Mouse (Mus musculus) forebrain, embryonic 13.5 days (tissue): ENCODE measurements around the gene Wdr11. TPM values are rescaled to one million over a fixed set of nuclear protein-coding genes. Genes with fewer than 3 reads are reported as not detected.

Experiments used
- ATAC-seq: fragments of 200-750 bp; cut with Nextera tagmentation; 2 replicates; pipeline ENCODE4 v1.8.0; 2017
- H3K27ac ChIP-seq: fragments of 300-500 bp; sonication (generic); 2 replicates; pipeline ENCODE4 v1.5.1; 2015; ENCODE audit warnings: inconsistent platforms, mild to moderate bottlenecking, moderate library complexity
- H3K27me3 ChIP-seq: fragments of 300-500 bp; sonication (generic); 2 replicates; pipeline ENCODE4 v1.6.1; 2015; ENCODE audit warnings: mild to moderate bottlenecking, inconsistent platforms
- H3K36me3 ChIP-seq: fragments of 300-500 bp; sonication (generic); 2 replicates; pipeline ENCODE4 v1.6.1; 2015; ENCODE audit warnings: mild to moderate bottlenecking, inconsistent platforms; ENCODE audit not compliant: poor library complexity, severe bottlenecking
- H3K4me1 ChIP-seq: fragments of 300-500 bp; sonication (generic); 2 replicates; pipeline ENCODE4 v1.6.1; 2015; ENCODE audit warnings: inconsistent platforms
- H3K4me2 ChIP-seq: fragments of 300-500 bp; sonication (generic); 2 replicates; pipeline ENCODE4 v1.6.1; 2015; ENCODE audit warnings: inconsistent platforms, mild to moderate bottlenecking, moderate library complexity
- H3K4me3 ChIP-seq: fragments of 300-500 bp; sonication (generic); 2 replicates; pipeline ENCODE4 v1.5.1; 2015; ENCODE audit warnings: mild to moderate bottlenecking, inconsistent platforms
- H3K9ac ChIP-seq: fragments of 300-500 bp; sonication (generic); 2 replicates; pipeline ENCODE4 v1.6.1; 2015; ENCODE audit warnings: mild to moderate bottlenecking, inconsistent platforms
- H3K9me3 ChIP-seq: fragments of 300-500 bp; sonication (generic); replicated peaks from 2 replicates; pipeline ENCODE4 v1.6.1; 2016; ENCODE audit warnings: inconsistent platforms
- WGBS: fragments of 180-500 bp; shearing (Covaris S2); methylation state at CpG from one replicate; pipeline ENCODE4 v1.1.7; 2015; 5-methylcytosine and 5-hydroxymethylcytosine counted together
- polyA plus RNA-seq: library from polyadenylated mRNA; unstranded; fragments of >200 nt; fragmentation: Nextera tagmentation; extraction: Ambion mirVana; gene quantifications from 2 replicates; pipeline ENCODE4 v1.2.1, GENCODE M21; 2015

The Wdr11 gene
- polyA plus RNA-seq, 1 experiment from 2014 or later = 30.6 TPM

GRCm38 (mm10) chr7:129654923-129655322 lies 63.3 kb downstream of the Wdr11 start:
- Histone ChIP-seq H3K4me3 (no peak overlapping the region), H3K27ac (peak overlapping the region; percentile 65), H3K36me3 (no peaks in the 10 kb centered on the region), H3K9me3 (no peaks in the 10 kb centered on the region), H3K27me3 (peaks cover 18% of the 10 kb centered on the region; the same call in 1 of the 2 replicates), H3K4me1 (peaks cover 65% of the 10 kb centered on the region), H3K4me2 (peak overlapping the region; percentile 32; the same call in 1 of the 2 replicates), H3K9ac (no peak overlapping the region)
- 0 out of 2 replicates have a peak, but pooled peaks have one; percentile 34 for ATAC-seq
- 4% methylated on average over 12 of the region's 12 CpGs for WGBS

- 26% methylated on average over 14 of the region's 14 CpGs for WGBS
- no peaks in the 10 kb centered on the region for H3K9me3 ChIP-seq
- no peak overlapping the region for H3K4me2 ChIP-seq
- no peak overlapping the region; the same call in 1 of the 2 replicates for H3K27ac ChIP-seq
- no peak overlapping the region for H3K4me3 ChIP-seq
- peaks cover 64% of the 10 kb centered on the region for H3K4me1 ChIP-seq
- H3K9ac ChIP-seq = no peak overlapping the region
- peaks cover 18% of the 10 kb centered on the region; the same call in 1 of the 2 replicates for H3K27me3 ChIP-seq
- no peak for ATAC-seq
- no peaks in the 10 kb centered on the region for H3K36me3 ChIP-seq
Observed at GRCm38 (mm10) chr7:129655604-129656226, 64.1 kb downstream of the Wdr11 start.

- Histone ChIP-seq H3K4me3 (no peak overlapping the region), H3K4me1 (peaks cover 53% of the 10 kb centered on the region), H3K36me3 (no peaks in the 10 kb centered on the region), H3K4me2 (no peak overlapping the region), H3K27me3 (peaks cover 11% of the 10 kb centered on the region; the same call in 1 of the 2 replicates), H3K9ac (no peak overlapping the region), H3K27ac (no peak overlapping the region), H3K9me3 (no peaks in the 10 kb centered on the region)
- no peak for ATAC-seq
- 83% methylated on average over 8 of the region's 8 CpGs for WGBS
Observed at GRCm38 (mm10) chr7:129657867-129658266, 66.2 kb downstream of the Wdr11 start.

- no peak overlapping the region for H3K9ac ChIP-seq
- no peak overlapping the region for H3K27ac ChIP-seq
- ATAC-seq = no peak
- H3K9me3 ChIP-seq = no peaks in the 10 kb centered on the region
- H3K4me3 ChIP-seq = no peak overlapping the region
- WGBS = 89% methylated on average over 8 of the region's 8 CpGs
- peaks cover 15% of the 10 kb centered on the region; the same call in 1 of the 2 replicates for H3K27me3 ChIP-seq
- H3K36me3 ChIP-seq = no peaks in the 10 kb centered on the region
- H3K4me2 ChIP-seq = no peak overlapping the region
- H3K4me1 ChIP-seq = peaks cover 46% of the 10 kb centered on the region
Observed at GRCm38 (mm10) chr7:129659755-129660154, 68.1 kb downstream of the Wdr11 start.

DNA sequence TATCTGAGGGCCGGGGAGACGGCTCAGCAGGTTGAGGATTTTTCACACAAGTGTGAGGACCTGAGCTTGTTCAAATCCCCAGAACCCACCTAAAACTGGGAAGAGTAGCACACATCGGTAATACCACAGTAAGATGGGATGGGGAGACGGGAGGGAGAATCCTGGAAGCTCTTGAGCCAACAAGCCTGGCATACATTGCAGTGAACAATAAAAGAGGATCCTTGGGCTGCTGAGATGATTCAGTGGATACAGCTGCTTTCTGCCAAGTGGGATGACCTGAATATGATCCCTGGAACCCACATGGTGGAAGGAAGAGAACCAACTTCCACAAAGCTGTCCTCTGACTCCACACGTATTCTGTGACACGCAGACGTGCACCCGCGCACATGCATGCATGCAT lies 68.9 kb downstream of the Wdr11 start:
- H3K9me3 ChIP-seq = no peaks in the 10 kb centered on the region
- no peak overlapping the region for H3K4me3 ChIP-seq
- H3K9ac ChIP-seq = no peak overlapping the region
- peaks cover 20% of the 10 kb centered on the region; the same call in 1 of the 2 replicates for H3K27me3 ChIP-seq
- WGBS = 85% methylated on average over 9 of the region's 9 CpGs
- no peak overlapping the region for H3K4me2 ChIP-seq
- no peak overlapping the region for H3K27ac ChIP-seq
- H3K36me3 ChIP-seq = no peaks in the 10 kb centered on the region
- ATAC-seq = no peak
- H3K4me1 ChIP-seq = peaks cover 38% of the 10 kb centered on the region

- Histone ChIP-seq H3K36me3 (no peaks in the 10 kb centered on the region), H3K9me3 (no peaks in the 10 kb centered on the region), H3K9ac (no peak overlapping the region), H3K27me3 (peaks cover 20% of the 10 kb centered on the region; the same call in 1 of the 2 replicates), H3K4me1 (peaks cover 35% of the 10 kb centered on the region), H3K4me3 (no peak overlapping the region), H3K4me2 (no peak overlapping the region), H3K27ac (no peak overlapping the region)
- 58% methylated on average over 16 of the region's 16 CpGs for WGBS
- ATAC-seq = no peak
Observed at GRCm38 (mm10) chr7:129662051-129662789, 70.6 kb downstream of the Wdr11 start.

DNA sequence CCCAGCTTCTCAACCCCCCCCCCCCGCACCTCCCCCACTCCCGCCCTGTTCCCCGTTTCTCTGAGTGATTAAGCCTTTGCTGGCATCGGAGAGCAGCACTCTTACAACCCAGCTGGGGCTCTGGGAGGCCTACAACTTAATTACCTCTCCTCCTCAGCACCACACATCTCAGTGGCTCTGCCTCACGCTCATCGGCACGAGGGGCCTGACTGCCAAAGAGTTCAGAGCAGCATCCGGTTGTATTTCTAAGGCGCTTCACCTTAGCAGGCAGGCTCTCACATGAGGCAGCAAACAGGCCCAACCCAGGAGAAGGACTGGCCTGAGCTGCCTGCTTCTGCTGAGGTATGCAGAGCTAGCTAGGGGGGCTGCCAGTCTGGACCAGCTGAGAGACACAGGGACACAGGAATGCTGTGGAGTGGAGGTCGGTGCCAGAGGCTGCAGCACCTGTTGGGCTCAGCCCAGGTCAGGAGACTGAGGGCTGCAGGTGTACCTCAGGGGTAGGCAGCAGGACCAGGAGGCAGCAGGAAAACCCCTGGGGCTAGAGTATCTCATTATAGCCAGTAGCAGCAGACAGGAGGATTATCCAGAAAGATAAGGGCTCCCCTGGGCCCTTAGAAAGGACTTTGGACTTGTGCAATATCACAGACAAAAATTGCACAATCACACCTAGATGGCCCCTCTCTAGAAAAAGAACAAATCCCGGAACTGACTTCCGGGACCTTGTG lies 72.3 kb downstream of the Wdr11 start:
- H3K27ac ChIP-seq = no peak overlapping the region
- H3K9me3 ChIP-seq = no peaks in the 10 kb centered on the region
- peaks cover 8% of the 10 kb centered on the region; the same call in 1 of the 2 replicates for H3K27me3 ChIP-seq
- no peaks in the 10 kb centered on the region for H3K36me3 ChIP-seq
- no peak overlapping the region for H3K4me2 ChIP-seq
- WGBS = 20% methylated on average over 12 of the region's 12 CpGs
- H3K4me3 ChIP-seq = no peak overlapping the region
- 0 out of 2 replicates have a peak overlapping the region, but pooled peaks have one; percentile 30 for H3K9ac ChIP-seq
- H3K4me1 ChIP-seq = peaks cover 35% of the 10 kb centered on the region
- ATAC-seq = peak; percentile 51; the same call in 1 of the 2 replicates

DNA sequence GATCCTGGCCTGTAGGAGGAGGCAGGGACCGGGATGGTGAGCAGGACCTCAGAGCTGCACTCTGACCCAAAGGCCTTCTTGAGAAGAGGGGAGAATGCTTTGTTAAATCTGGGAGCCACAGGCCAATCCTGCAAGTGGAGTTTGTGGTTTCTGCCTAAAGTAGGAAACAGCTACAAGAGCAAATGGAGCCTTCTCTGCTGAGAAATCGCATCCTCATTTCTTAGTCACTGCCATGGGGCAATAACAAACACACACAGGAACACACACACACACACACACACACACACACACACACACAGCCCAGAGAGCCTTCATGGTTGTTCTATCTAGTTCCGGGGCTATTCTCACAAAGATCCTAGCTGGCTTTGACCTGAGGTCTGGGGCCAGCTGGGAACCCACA lies 73.7 kb downstream of the Wdr11 start:
- peaks cover 31% of the 10 kb centered on the region for H3K4me1 ChIP-seq
- 92% methylated on average over 3 of the region's 3 CpGs for WGBS
- H3K4me2 ChIP-seq = no peak overlapping the region
- no peak for ATAC-seq
- H3K36me3 ChIP-seq = no peaks in the 10 kb centered on the region
- no peak overlapping the region for H3K9ac ChIP-seq
- H3K4me3 ChIP-seq = no peak overlapping the region
- H3K9me3 ChIP-seq = no peaks in the 10 kb centered on the region
- H3K27me3 ChIP-seq = 0 out of 2 replicates have a peak, but pooled peaks cover 8% of the 10 kb centered on the region
- no peak overlapping the region for H3K27ac ChIP-seq

DNA sequence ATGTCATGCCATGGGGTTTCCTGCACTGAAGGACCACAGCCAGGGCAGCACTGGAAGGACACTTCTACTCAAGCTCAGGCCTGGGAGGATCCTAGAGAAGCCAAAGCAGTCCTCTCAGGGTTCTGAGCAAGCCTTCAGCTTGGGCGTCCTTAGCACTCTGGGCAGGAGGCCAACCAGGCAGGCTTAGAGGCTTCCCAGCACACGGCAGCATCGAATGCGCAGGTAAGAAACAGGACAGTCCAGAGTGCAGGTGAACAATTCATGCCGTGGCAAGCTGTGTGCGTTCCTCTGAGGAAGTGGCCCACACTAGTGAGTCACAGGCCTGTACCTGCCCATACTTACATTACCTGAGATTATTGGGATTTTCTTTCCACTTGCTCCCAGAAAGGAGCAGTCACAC lies 74.3 kb downstream of the Wdr11 start:
- H3K36me3 ChIP-seq = no peaks in the 10 kb centered on the region
- no peak overlapping the region for H3K9ac ChIP-seq
- no peak overlapping the region for H3K4me3 ChIP-seq
- peaks cover 9% of the 10 kb centered on the region; the same call in 1 of the 2 replicates for H3K27me3 ChIP-seq
- H3K9me3 ChIP-seq = no peaks in the 10 kb centered on the region
- no peak for ATAC-seq
- no peak overlapping the region for H3K4me2 ChIP-seq
- H3K27ac ChIP-seq = no peak overlapping the region
- WGBS = 73% methylated on average over 6 of the region's 6 CpGs
- H3K4me1 ChIP-seq = peaks cover 27% of the 10 kb centered on the region

DNA sequence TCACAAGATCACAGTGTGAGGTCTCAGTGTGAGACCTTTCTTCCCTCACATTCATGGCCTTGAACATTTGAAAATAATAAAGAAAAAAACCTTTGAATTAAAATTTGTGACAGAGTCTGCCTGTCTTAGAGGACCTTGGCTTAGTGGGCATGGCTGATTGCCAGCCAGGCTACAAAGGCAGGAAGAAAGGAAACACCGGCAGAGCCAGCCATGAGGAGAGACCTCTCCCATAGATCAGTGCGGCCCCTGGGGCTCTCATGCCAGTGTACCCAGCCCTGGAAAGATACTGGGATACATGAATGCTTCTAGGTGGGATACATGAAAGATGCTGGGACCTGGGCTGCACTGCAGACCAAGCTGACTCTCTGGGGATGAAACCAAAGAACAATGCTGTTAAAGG lies 74.9 kb downstream of the Wdr11 start:
- Histone ChIP-seq H3K4me2 (no peak overlapping the region), H3K4me1 (peaks cover 27% of the 10 kb centered on the region), H3K27me3 (peaks cover 14% of the 10 kb centered on the region), H3K27ac (no peak overlapping the region), H3K4me3 (no peak overlapping the region), H3K9ac (no peak overlapping the region), H3K9me3 (no peaks in the 10 kb centered on the region), H3K36me3 (no peaks in the 10 kb centered on the region)
- WGBS = 46% methylated on average over 2 of the region's 2 CpGs
- no peak for ATAC-seq

DNA sequence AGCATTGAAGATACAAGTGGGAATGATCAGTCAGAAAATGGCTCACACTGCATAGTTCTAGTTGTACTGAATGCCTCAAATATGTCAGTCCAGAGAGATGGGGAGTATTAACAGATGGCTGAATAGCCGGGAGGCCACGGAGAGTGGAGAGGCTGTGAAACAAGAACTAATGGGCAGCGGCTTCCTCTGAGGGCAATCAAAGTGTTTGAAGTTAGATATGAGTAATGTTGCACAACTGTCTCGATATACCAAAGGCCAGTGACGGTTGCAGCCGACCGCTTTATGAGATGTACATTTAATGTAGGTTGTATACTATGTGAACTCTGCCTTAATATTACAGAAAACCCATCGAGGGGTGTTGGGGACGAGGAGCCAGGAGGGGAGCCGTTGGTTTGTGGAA lies 78.6 kb downstream of the Wdr11 start:
- Histone ChIP-seq H3K4me3 (no peak overlapping the region), H3K36me3 (no peaks in the 10 kb centered on the region), H3K27me3 (peaks cover 24% of the 10 kb centered on the region), H3K4me1 (peaks cover 22% of the 10 kb centered on the region), H3K9me3 (no peaks in the 10 kb centered on the region), H3K27ac (no peak overlapping the region), H3K4me2 (no peak overlapping the region), H3K9ac (no peak overlapping the region)
- 92% methylated on average over 10 of the region's 10 CpGs for WGBS
- ATAC-seq = no peak
